Mouse (Mus musculus) spleen, embryonic (tissue): ENCODE data around the gene Gpr85.
"Not testable (repeated sequence)": the region's sequence is repeated elsewhere in the genome, so short reads cannot be mapped to it uniquely, and the experiment has no call there.

ENCODE experiments used
- CTCF ChIA-PET: fragments of 350-600 bp; sonication (Branson Sonifier 250); formaldehyde crosslinking; loops from one replicate; lab custom pipeline; 2022; lab: Charles Lee

Gpr85 gene

DNA sequence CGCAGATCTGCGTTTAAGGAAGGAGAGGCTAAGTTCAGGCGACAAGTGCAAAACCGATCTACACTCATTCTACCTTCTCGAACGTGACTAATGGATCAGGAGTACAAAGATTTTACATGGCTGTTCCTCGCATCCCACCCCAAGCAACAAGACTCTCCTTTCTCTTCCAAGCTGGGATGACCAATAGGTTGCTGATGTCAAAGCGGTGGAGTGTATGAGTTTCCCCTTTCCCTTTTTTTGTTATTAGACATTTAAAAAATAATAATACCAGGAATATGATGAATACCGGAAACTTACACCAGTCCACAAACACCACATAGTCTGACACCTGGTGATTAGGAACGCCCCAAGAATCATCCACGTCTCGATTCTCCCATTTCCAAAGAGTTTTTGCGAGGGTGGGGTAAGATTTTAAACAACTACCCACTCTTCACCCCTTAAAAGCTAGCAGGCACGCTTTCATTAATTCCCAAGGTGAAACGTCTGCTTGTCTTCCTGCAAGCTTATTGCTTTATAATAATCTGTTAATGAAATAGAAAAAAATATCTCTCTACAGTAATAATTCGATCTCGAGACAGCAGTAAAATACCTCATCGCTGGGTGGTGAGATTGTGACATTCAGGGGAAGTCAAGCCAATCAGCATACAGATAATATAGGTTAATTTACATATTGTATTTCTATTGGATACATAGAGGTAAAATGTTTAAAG, at the start of gene Gpr85:
TSS of gene Gpr85 (minus strand) at position 598 of the 710 bp plus-strand sequence.
- CTCF ChIA-PET = no interaction called here

DNA sequence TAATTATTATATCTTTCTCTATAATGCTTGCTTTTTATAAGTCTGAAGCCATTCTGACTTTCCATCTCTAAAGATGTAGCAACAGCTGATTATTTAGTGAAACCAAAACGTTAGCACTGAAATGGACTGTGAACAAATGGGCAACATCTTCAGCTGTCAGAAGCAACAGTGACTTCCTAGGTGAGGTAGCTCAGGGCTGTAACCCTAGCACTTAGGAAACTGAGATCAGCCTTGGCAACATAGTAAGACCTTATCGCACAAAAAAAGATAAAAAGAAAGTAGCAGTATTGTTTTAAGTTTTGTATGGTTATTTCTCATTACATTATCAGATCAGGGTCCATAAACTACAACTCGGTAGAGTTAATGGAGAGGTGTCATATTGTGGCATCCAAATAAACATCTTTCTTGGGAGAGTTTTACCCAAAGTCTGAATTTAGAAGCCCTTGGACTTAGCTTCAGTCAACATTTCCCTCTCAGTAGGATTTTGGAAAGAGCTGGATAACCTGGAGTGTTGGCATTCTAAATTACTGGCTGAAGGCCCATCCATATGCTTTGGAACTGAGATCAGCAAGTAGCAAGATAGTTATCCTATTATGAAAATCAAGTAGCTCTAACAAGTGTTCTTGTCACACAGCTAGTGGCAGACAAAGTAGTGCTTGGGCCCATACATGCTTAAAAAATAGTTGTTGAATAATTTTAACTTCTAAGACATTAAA, 45.3 kb upstream of the Gpr85 start:
- CTCF ChIA-PET = no interaction called here

DNA sequence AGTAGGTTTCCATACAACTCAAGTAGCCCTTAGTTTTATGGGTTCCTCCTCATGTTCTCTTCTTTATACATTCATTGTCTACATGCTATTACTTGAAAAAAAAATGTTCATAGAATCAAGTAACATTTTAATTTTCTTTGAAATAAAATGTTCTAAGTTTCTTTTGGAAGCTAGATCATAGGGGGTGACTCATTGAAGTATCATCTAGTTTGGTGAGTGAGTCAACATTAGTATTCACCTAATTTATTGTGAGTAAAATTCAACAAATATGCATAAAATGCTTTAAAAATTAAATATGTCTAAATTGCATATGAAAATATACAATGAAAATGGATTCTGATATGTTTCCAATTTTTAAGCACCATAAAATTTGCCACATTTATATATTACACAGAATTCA, 43.2 kb upstream of the Gpr85 start:
- CTCF ChIA-PET = interaction anchor here (0.6 kb wide), 1 partner anchor 58 kb away, joined by 3 read pairs; no protein-coding TSS in a partner anchor

GRCm38 (mm10) chr6:13873959-13874358, 34.2 kb upstream of the Gpr85 start:
- CTCF ChIA-PET = no interaction called here

DNA sequence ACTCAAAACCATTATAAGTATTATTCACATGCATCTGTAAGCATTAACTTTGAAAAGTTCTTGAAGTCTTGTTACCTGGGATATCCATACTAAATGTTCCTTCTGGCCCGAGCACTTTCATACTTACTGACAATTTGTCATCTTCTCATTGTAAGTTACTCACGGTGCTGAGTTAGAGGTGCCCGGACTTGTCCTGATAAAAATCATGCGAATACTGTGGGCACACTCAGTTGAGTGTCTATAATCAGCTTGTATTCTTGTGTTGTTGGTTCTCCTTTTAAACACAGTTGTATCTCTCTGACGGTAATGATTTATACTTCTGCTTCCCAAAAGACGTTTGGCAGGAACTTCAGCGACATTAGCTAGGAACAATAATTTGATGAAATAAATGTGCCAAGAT, 32.3 kb upstream of the Gpr85 start:
- CTCF ChIA-PET = no interaction called here

DNA sequence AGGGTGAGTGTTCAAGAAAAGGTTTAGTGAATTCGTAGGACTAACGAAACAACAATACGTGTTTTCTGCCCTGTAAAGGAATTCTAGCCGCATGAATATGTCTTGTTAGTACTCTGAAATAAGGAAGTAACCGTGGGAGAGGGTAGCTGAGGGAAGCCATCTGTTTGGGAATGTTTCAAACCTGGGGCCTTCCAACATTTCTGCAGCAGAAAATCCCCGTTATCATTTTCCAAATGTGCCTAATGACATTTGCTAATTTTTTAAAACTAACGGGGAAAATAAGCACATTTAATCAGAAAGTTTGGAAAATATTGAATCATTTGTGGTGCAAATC, 31.9 kb upstream of the Gpr85 start:
- CTCF ChIA-PET = no interaction called here

DNA sequence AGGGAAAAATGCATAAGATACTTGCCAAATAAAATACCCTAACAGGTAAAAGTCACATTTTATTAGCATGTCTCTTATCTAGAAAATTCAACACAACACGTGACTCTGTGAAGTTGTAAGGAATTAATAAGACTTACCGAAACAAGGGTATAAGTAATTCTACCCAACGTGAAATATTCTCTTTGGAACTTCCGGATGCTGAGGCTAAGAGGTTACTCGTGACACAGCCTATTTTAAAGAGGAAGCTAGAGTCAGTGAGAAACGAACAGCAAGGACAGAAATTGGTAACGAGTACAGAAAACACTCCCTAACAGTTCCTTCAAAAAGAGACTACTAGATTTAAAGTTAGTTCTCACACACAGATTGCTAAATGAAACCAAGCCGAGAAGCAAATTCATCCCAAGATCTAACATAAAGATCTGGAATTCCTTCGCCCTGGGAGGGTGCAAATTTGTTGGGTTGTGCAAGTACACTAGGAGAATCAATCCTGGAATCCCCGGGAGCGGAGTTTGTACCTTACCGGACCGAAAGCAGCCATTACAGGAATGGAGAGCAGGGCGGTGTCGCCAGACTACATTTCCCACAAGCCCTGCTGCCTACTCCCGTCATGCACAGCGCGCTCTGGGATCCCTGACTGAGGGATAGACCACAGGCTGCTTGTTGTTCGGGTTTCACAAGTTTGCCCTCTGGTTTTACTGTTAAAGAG, 31.3 kb upstream of the Gpr85 start, which contains the start of gene 2610001J05Rik:
TSS of gene 2610001J05Rik (minus strand) at position 600 of the 706 bp plus-strand sequence.
- CTCF ChIA-PET = no interaction called here

- CTCF ChIA-PET = no interaction called here
Observed at GRCm38 (mm10) chr6:13870289-13870741, 30.6 kb upstream of the Gpr85 start.

DNA sequence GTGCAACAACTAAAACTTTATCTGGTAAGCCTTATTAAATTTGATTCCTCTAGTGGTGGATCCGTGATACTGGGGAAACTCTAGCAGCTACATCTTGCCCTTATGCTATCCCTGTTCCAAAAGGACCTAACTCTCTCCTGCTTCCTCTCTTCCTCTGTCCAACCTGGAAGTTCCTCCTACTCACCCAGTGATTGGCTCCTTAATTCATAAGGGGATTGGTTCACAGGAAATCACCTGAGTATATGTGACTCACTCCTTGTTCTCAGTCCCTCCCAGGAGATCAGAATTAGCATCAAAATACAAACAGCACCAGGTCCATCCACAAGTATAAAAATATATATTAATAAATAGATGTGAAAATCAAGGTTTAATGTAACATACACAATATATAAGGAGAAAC, 20.9 kb upstream of the Gpr85 start:
- CTCF ChIA-PET = no interaction called here

GRCm38 (mm10) chr6:13859877-13860585, 20.3 kb upstream of the Gpr85 start:
- CTCF ChIA-PET = no interaction called here

GRCm38 (mm10) chr6:13854230-13854629, 14.5 kb upstream of the Gpr85 start:
- CTCF ChIA-PET = no interaction called here

DNA sequence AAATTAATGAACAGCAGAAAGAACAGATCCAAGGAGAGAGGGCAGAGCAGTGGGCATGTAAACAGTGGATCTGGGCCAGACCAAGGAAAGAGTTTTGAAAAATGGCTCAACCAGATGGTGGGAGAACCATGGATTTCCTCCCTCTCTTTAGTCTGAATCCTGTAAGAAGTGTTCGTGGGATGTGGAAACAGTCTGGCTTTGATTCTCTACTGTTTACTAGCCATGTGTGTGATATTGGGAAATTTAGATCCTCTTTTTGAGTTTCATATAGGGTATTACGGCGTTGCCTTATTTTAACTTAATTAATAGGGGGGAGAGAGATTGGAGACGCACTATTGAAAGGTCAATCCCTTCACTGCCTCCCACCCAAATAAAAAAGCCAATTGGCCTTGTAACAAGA, 13.5 kb upstream of the Gpr85 start:
- CTCF ChIA-PET = no interaction called here

DNA sequence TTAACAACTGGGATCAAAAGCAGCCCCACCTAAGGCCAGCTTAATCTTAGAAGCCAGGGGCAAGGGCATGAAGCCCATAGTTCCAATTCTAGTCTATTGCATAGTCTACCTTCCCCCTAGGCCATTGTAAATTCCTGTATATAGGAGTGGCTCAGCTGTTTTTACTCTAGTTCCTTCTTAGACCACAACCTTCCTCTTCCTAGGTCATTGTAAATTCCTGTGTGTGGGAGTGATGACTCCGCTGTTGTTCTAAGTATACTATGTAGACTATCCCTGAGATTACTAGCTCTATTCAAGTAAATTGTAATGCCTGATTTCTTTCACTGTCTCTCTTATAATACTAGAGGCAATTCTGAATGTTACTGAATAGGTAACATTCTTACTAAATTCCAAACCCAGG, 6.3 kb upstream of the Gpr85 start:
- CTCF ChIA-PET = not testable (repeated sequence)

DNA sequence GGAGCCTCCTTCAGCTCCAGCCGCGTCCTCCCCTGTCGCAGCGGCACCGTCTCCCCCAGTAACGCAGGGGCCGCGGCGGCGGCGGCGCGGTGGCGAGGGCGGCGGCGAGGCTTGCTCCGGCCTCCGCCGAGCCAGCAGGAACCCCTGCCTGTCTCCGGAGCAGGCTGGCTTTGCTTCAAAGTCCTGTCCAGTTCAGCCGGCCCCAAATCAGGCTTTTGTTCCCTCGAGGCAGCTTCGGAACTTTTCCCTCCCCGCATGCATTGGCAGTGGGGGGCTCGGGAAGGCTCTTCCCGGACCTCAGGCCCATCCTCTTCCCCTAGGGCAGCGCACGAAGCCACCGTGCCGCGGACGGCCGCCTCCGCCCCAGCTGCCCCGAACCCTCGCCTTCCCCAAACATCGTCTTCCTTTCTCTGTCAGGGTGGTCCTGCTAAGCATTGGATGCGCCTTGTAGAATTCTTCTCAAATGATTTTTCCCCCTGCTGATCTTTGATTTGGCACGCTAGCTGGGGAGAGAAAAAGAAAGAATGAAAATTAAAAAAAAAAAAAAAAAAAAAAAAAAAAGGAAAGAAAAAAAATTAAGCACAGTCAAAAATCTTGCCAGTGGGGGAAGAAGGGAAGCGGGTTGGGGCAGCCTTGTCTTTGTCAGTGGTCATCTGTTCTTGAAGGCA, 931 bp downstream of the Gpr85 start:
- CTCF ChIA-PET = interaction anchor here (0.6 kb wide), 1 partner anchor 169 kb away, joined by 3 read pairs; no protein-coding TSS in a partner anchor

DNA sequence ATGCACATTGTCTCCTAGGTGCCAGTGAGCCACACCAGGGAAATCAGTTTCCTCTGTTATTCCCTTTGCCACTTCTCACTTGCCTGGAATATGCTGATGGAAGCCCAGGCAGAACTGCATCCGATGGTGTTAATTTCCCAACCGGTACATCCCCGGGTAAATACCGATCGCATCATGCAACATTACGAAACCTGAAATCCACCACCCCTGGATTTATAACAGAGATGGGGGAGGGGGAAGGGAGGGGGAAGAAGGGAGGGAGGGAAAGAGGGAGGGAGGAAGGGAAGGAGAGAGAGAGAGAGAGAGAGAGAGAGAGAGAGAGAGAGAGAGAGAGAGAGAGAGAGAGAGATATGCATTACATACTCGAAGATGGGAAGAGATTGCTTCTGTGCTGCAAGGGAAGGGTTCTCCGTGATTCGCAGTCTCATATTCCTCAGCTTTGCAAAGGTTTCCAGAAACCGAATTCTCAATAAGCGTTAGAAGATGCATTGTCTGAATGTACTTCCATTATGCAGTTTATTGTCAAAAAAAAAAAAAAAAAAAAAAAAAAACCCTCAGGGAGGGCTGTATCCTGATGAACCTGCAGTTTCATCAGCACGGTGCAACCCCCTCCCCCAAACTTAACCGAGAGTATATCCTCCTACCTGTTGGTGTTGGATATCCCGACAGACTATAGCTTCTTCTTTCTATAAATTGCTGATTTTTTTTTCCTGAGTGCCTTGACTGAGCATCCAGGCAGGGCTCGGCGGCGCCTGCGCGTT, 1.6 kb downstream of the Gpr85 start:
- CTCF ChIA-PET = interaction anchor here (0.6 kb wide), 1 partner anchor 168 kb away, joined by 3 read pairs; no protein-coding TSS in a partner anchor

- CTCF ChIA-PET = no interaction called here
Observed at GRCm38 (mm10) chr6:13836967-13837570, 2.7 kb downstream of the Gpr85 start.

DNA sequence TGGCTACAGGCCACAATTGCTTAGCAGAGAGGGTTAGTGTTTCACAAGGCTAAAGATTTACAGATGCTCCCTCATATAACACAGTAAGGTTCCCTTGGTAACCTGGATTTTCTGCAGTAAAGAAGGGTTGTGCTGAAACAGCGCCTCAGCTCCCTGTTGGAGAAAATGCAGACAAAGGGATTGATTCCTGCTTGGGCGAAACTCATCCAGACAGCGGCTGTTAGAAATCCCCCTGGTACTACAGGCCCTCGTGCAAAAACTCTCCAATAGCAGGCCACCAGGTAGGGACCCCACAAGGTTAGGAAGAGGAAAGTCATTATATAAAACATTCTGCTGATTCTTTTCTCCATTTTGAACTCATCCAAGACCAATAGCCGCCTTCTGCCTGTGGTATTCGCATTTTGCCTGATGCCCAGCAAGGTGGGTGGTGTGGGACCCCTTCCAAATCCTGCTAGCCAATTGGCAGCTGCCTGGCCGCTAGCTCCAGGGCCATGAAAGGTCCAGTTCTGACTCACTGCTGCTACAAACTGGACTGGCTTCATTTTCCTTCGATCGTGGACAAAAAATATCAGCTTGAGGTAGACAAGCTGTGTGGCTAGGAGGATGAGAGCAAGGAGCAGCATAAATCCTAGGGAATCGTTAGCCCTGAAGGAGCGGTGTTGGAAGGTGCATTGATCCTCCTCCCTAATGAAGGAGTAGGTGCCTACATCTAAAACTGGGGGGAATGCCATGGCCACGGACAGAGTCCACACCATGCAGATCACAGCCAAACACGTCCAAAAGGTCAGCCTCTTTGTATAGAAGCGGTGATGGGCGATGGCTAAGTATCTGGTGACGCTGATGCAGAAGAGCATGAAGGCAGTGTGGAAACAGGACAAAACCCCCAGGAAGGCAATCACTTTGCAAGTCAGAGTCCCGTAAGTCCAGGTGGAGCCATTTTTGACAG, 3.7 kb downstream of the Gpr85 start:
- CTCF ChIA-PET = no interaction called here

DNA sequence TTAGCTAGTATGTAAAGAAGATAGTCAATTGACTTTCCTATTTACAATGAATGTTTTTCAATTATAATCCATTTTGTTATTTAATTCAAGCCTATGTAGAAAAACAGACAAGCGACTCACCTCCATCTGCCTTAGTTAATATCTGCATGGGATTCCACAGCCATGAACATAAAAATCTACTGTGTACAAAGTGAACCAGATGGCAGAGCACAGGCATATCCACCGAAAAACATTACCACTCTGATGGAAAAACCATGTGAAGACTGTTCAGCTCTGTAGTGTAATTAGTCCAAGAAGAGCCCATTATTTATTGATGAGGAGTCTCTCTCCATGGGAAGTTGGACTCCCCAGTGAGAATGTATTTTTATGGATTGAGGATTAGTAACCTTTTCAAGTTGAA, 7.0 kb downstream of the Gpr85 start:
- CTCF ChIA-PET = no interaction called here

DNA sequence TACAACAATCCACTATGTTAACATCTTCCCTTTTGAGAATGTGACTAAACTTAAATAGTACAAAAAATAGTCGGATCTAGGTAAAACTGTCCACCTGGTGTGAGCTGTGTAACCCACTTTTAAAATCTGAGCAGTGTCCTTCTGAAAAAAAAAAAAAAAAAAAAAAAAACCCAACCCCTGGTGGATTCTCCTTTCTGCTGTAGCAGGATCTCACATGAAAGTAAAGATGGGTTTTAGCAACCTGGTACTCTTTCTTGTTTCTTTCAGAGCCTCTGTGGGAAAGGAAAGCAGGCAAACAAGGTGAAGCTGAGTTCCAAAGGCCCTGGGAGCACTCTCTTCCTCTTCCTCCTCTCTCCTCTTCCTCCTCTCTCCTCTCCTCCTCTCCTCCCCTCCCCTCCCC, 10.9 kb downstream of the Gpr85 start:
- CTCF ChIA-PET = no interaction called here
